Mouse (Mus musculus) heart, postnatal 36 days (tissue): ENCODE data around the gene Gm49405. TPM values are rescaled to one million over a fixed set of nuclear protein-coding genes. Genes with fewer than 3 reads are reported as not detected.

Experiments
- DNase-seq, 2 experiments: peaks; one replicate each; pipeline ENCODE4 v3.0.0; 2021 to 2022
- intact Hi-C: fragments of 180-260 bp; cut with DNase I; formaldehyde crosslinking; loops from one replicate; pipeline ENCODE4 v1.15.1; 2025
- total RNA-seq, 2 experiments: library from RNA; stranded (reverse); gene quantifications; 2 replicates each; pipeline ENCODE4 v1.2.3; 2021

Gm49405 gene
- total RNA-seq, 2 experiments from 2014 or later = 1.3 to 1.4 TPM

DNA sequence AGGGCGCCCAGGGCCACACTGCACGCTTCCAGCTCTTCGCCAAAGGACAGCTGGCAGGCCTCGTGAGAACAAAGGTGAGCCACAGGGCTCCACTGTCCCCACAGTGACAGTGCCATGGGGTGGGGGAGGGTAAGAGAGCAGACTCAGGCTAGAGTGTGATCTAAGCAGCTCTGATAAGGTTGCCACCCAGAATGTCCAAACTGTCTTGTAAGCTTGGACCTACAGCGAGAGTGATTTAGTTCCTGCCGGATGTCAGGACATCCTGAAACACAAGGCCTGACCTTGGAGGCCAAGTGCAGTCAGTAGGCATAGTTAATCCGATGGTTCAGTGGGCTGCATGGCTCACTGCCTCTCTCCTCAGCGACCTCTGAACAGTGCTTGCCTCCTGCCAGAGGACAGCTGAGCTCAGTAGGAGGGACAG, 15.2 kb upstream of the Gm49405 start:
- peak; percentile 38 to 54 for DNase-seq
- intact Hi-C loops = no loop called here

- intact Hi-C loops = no loop called here
- DNase-seq = peak; percentile 86 to 87
Measured at GRCm38 (mm10) chr19:3986334-3986733, 14.1 kb upstream of the Gm49405 start, which contains the start of gene Acy3. Acy3 (plus strand) TSS chr19:3986570.

- DNase-seq = no peak
- intact Hi-C loops = no loop called here
Measured at GRCm38 (mm10) chr19:3988066-3988465, 12.4 kb upstream of the Gm49405 start.

DNA sequence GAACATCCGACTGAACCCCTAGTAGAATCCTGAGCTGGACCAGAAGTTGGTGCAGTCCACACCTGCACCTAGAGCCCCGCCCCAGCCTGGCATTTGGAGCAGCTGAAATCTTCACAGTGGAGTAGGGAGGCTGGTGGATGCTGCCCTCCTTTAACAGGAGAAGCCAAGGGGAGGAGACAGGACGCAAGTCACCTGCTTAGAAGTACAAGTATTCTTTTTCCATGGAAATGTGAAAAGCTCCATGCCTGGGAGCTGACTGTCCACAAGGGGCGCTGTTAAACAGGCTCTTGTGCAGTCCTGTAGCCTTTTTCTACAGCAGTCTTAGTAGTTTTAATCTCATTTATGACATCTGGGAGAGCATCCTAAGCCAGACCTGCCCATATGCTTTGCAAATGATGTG, 11.7 kb upstream of the Gm49405 start:
- DNase-seq = no peak
- intact Hi-C loops = no loop called here

- intact Hi-C loops = no loop called here
- DNase-seq = no peak
Measured at GRCm38 (mm10) chr19:3990804-3991203, 9.6 kb upstream of the Gm49405 start.

GRCm38 (mm10) chr19:3991562-3991961, 8.9 kb upstream of the Gm49405 start:
- intact Hi-C loops = no loop called here
- no peak for DNase-seq

- no peak for DNase-seq
- intact Hi-C loops = no loop called here
Measured at GRCm38 (mm10) chr19:3991966-3992365, 8.5 kb upstream of the Gm49405 start.

GRCm38 (mm10) chr19:3992416-3992815, 8.0 kb upstream of the Gm49405 start, which contains the start of gene Tbx10:
Tbx10 (plus strand) TSS chr19:3992752.
- intact Hi-C loops = no loop called here
- no peak for DNase-seq

DNA sequence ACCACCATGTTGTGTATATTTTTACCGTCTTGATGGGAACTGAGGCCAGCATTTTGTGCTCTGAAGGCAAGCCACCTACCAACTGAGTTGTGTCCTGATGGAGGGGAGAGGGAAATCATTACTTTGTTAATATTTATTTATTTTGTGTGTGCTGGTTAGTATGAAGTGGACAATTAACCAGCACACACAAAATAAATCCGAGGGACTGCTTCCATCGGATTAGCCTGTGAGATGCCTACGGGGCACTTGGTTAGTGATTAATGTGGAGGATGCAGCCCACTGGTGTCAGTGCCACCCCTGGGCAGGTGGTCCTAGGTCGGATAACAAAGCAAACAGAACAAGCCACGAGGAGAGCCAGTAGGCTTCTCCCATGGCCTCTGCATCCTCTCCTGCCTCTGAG, 5.5 kb upstream of the Gm49405 start:
- intact Hi-C loops = no loop called here
- DNase-seq = no peak

- intact Hi-C loops = no loop called here
- DNase-seq = no peak
Measured at GRCm38 (mm10) chr19:3995505-3995904, 4.9 kb upstream of the Gm49405 start.

DNA sequence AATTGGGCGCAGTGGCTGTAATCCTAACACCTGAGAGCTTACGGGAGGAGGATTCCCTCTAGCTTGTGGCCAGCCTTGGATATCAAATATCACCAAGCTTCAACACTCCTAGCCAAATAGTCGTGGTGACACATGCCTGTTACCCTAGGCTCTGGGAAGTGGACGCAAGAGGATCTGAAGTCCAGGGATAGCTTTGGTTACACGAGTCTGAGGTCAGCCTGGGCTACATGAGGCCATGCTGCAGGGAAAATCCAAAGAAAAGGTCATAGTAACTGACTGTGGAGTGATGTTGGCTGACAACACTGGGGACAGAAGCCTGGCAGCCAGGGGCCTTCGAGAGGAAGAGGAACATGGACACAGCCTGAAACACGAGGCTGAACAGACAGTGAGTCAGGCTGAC, 4.3 kb upstream of the Gm49405 start:
- DNase-seq = no peak
- intact Hi-C loops = no loop called here

DNA sequence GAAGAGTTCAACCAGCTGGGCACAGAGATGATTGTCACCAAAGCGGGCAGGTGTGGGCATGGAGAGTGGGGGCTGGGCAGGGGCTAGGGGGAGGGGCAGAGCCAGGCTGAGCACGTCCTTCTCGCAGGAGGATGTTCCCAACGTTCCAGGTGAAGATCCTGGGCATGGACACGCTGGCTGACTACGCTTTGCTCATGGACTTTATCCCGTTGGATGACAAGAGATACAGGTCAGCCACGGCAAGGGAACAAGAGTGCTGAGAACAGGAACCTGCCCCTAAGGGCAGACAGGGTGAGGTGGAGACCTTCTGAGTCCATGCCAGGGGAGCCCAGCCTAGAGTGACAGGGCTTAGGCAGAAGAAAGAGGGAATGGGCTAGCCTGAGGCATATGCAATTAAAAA, 3.7 kb upstream of the Gm49405 start:
- DNase-seq = no peak
- intact Hi-C loops = no loop called here

DNA sequence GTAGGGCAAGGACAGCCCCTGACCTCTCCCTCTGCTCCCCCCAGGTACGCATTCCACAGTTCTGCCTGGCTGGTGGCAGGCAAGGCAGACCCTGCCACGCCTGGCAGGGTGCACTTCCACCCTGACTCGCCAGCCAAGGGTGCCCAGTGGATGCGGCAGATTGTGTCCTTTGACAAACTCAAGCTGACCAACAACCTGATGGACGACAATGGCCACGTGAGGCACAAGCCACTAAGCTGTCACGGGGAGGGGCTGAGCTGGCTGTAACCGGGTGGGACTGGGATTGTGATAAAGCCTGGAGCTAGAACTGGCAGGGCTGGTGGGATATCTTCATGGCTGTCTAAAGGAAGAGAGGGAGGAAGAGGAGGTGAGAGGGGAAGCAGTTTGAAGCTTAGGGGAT, 3.2 kb upstream of the Gm49405 start:
- intact Hi-C loops = no loop called here
- no peak for DNase-seq

- no peak for DNase-seq
- intact Hi-C loops = no loop called here
Measured at GRCm38 (mm10) chr19:3998335-3998734, 2.1 kb upstream of the Gm49405 start.

- intact Hi-C loops = no loop called here
- no peak for DNase-seq
Measured at GRCm38 (mm10) chr19:3999121-3999730, 1.2 kb upstream of the Gm49405 start.

DNA sequence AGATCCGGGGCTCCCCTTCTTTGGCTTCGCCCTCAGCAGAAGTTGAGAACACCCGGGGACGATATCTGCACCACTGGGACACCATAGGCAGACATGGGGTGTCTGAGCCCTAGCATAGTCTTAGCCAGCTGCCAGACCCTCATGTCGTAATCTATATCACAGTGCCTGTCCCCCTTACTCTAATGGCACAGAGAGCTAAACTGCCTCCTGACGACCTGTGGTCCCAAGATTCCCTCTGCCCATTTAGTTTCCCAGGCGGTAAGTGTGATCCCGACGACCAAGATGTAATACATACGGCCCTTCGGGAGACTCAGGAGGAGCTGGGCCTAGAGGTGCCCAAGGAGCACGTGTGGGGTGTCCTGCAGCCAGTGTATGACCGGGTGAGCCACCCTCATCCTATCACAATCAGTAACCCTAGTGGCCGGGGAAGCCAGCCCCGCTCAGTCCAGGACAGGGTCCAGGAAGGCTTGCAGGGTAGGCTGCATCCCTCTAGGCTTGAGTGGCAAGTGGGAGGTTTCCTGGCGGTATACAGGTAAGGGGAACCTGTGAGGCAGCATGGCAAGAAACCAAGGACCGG, 611 bp downstream of the Gm49405 start:
- intact Hi-C loops = loop anchor here (1.0 kb wide), 1 partner anchor 10 kb away; no protein-coding TSS in a partner anchor
- DNase-seq = no peak

- DNase-seq = no peak
- intact Hi-C loops = loop anchor here (1.0 kb wide), 1 partner anchor 10 kb away; no protein-coding TSS in a partner anchor
Measured at GRCm38 (mm10) chr19:4001752-4002151, 1.3 kb downstream of the Gm49405 start.

DNA sequence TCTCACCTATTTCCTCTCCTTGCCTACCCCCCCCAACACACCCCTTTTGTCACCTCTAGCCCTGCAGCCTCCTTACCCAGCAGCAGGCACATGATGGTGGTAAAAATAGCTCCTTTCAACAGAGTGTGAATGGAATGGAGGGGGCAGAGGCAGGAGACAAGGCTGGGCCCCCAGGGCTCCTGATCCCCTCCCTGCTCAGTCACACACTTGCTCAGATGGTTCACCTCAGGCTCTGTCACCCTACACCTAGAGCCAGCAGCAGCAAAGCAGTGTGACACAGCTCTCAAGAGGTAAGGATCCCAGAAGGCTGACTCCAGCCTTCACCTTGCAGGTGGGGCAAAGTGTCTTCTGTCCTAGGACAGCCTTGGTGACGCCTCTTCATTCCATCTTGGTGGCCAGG, 2.7 kb downstream of the Gm49405 start, which contains the start of gene Doc2g:
TSS of gene Doc2g (plus strand) at position 202 of the 400 bp plus-strand sequence.
- no peak for DNase-seq
- intact Hi-C loops = no loop called here

GRCm38 (mm10) chr19:4003641-4004040, 3.2 kb downstream of the Gm49405 start:
- intact Hi-C loops = no loop called here
- no peak for DNase-seq

- DNase-seq = no peak
- intact Hi-C loops = no loop called here
Measured at GRCm38 (mm10) chr19:4004331-4004730, 3.9 kb downstream of the Gm49405 start.

GRCm38 (mm10) chr19:4005091-4005490, 4.7 kb downstream of the Gm49405 start:
- no peak for DNase-seq
- intact Hi-C loops = no loop called here

GRCm38 (mm10) chr19:4005971-4006370, 5.5 kb downstream of the Gm49405 start:
- no peak for DNase-seq
- intact Hi-C loops = no loop called here
